Mouse (Mus musculus): ENCODE measurements around the gene Fbxl8.

DNA sequence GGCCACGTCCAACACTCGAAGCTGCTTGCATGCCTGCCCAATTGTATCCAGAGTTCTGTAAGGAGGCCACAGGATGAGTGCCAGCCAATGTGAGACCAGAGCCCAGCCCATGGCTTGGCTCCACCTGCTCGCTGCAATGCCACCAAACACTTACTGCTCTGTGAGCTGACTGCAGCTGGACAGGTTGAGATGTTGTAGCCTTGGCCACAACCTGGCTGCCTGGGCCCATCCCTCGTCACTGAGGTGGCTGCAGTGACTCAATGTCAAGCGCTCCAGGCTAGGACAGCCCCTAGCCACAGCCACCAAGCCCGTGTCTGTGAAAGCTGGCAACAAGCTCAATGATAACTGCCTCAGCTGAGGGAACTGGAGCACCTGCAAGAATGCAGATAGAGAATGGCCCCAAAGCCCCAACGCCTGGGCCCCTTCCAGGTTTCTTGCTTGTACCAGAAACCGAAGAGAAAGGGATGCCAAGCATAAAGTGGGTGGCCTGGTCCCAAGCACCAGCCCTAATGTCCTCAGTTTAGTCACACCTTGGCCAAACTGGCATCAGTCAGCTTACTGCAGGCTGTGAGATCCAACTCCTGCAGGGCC is 48.5 kb downstream of the Fbxl8 start:
- TF ChIP-seq POLR2A (IDR thresholded peaks at IDR 0.05; ENCODE audit: low read depth, low read length), result no peak
- no peak for TF ChIP-seq CTCF (IDR thresholded peaks at IDR 0.05; ENCODE audit: borderline replicate concordance, insufficient read depth, low read length)

All from embryonic fibroblast, embryonic 13.5 days (primary cell).